ENCODE assay signal across 12 mouse cellular contexts in genomic region chr7:66446860-66447259, GRCm38 (mm10).
"Had no signal": no experiment of that assay in that cellular context is flagged by ENCODE, and none has a peak within 500 bp of the region (broad histone marks: within the 10 kb centered on the region; RNA-seq: fewer than 3 reads in every experiment).

No protein-coding gene starts in this region.

- H3K4me3 ChIP-seq: limb, embryonic 12.5 days; liver, embryonic 13.5 days; midbrain, embryonic 10.5 days; neural tube, embryonic 12.5 days had no signal

- H3K9ac ChIP-seq: limb, embryonic 12.5 days; liver, embryonic 13.5 days; liver, postnatal 0 days; neural tube, embryonic 12.5 days had no signal

- H3K4me2 ChIP-seq: limb, embryonic 12.5 days; liver, embryonic 13.5 days; neural tube, embryonic 12.5 days had no signal

- H3K27ac ChIP-seq: limb, embryonic 12.5 days; liver, embryonic 13.5 days; midbrain, embryonic 10.5 days; neural tube, embryonic 12.5 days had no signal

- ATAC-seq: liver, postnatal 0 days had no signal

- H3K27me3 ChIP-seq: limb, embryonic 12.5 days; liver, embryonic 13.5 days; neural tube, embryonic 12.5 days had no signal

- DNase-seq: kidney, adult 8-10 months; kidney, postnatal 25 days; layer of hippocampus, adult 9-11 months; liver; liver, embryonic 13.5 days; liver, postnatal 0 days; lung, postnatal 36 days; midbrain, embryonic 14.5 days; thymus, postnatal 36 days had no signal

- H3K9me3 ChIP-seq: limb, embryonic 12.5 days; liver, embryonic 13.5 days; midbrain, embryonic 10.5 days had no signal

- H3K36me3 ChIP-seq: limb, embryonic 12.5 days; liver, embryonic 13.5 days; midbrain, embryonic 10.5 days; neural tube, embryonic 12.5 days had no signal
